Mouse (Mus musculus): ENCODE measurements around the gene Lrmda.

Lrmda gene

DNA sequence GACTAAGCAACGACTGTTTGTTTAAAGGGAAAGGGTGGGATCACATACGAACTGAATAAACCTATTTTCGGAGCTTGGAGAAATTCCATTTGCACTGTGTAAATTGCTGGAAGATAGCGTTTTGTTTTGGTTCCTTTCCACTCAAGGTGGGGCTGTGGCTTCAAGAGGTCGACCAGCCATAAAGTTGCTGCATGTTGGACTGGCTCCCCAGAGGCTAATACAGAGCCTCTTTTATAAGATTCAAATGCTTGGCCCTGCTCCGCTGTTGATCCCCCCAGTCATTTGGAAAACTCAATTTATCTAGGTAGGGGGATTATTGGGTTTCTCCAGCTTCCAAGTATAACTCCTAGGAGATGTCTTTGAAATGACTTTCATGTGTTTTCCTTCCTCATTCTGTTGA, 137.5 kb downstream of the Lrmda start:
- DNase-seq (ENCODE audit: low spot score): no peak

DNA sequence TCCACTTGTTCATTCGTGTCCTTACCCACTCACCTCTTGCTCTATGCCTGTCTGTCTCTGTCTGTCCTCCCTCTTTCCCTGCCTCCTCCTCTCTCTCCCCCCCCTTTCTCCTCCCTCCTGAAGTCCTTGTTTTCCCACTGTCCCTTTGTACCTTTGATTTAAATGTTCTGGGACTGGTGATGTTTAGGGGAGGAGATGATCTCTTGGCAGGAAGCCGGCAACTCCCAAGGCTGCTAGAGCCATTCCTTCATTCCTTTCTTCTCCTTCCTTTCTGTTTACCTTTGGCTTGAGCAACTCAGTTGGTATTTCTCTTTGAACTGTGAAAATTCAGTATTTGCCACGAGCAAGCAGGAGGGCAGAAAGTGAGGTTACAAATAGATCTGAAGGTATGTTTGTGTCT, 141.9 kb downstream of the Lrmda start:
- no peak for DNase-seq (ENCODE audit: low spot score)

DNA sequence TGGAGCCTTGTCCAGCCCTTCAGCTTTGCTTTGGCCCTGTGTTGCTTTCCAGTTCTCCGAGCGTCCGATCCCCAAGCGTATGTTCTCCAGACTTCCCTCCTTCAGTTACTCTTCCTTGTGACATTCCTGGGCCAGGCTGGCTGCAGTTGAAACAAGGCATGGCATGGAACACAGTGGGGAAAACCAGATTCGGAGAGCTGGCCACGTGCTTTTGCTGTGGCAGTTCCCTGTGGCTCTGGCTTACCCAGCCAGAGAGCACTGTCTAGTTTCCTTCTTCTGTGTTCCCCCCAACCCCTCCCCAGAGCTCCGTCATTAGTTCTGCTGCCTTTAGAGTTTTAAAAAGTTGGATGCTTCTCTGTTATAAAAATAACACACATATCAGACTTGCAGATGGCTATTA, 147.8 kb downstream of the Lrmda start:
- DNase-seq (ENCODE audit: low spot score): no peak

DNA sequence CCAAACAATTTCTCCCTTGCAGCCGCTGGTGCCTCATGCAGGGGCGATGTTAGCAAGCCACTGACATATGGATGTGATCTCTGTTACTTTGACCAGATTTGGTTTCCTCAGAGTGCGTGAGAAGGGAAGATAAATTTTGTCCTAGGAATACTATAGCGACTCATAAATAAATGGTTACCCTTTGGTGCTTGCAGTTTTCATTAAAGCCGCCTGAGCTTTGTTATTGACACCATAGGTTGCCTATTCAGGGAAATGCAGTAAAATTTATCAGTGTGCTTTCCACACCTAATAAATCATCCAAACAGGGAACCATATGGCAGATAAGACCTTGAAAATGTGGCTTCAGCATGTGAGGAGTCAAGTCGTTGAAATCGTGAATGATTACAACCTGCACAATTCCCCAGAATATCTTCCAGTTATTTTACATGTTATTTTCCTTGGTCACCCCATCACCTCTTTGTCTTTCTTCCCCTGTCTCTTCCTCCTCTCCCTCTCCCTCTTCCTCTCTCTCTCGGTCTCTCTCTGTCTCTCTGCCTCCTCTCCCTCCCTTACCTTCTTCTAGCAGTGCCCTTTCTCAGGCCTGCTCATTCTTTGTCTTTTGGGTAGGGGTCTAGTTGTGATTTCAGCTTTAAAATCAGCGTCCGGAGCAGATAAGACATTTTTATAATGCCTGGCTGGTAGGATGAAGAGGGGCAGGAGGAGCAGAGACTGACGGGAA, 148.7 kb downstream of the Lrmda start:
- DNase-seq (ENCODE audit: low spot score): no peak

DNA sequence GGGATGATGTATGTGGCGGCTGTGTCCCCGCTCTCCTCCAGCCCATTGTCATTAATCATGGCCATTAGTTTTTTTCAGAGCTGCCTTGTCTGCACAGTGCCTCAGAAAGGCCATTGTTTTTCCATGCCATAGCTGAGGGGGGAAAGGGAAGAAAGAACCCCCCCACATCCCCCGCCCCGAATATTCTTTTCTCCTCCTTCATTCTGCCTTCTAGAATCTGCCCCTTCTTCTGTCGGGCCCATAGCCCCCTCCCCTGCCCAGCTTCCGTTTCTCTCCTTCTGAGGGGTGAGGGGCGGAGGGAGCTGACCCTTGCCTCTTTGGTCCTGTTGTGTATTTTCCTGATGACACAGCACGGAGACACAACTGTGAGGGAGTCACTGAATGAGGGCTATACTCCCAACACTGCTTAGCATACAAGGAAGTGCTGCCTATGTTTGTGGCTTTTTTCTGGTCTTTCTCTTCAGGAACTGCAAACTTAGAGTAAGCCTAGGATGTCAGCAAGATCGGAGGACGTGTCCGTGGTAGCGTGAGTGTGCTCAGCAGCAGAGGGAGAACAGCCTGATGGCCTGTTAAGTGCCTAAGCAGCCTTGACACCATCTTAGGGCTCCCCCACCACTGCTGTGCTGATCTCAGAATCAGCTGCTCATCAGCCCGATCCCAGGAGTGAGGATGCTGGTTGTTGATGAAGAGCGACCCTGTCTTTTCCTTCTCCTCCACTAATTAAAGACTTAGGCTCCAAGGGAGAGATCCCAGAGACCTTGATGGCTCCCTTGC, 149.5 kb downstream of the Lrmda start:
- DNase-seq (ENCODE audit: low spot score): no peak

DNA sequence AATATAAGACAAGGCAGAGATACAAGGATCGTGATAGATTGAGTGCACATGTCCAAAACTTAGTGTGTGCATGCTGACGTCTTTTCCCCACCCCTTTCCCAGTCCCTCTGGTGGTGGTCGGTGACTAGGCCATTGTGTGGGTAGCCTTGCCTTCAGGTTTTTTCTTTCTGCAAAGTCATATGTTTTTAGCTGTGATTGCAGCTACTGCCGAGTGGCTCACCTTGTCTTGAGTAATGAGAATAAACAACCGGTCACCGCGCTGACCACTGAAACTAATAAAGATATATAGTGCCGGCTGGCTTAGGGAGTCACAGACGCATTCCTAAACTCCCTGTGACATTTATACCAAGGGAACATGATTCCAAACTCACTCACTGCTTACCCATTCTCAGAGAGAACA, 155.2 kb downstream of the Lrmda start:
- DNase-seq (ENCODE audit: low spot score): no peak

DNA sequence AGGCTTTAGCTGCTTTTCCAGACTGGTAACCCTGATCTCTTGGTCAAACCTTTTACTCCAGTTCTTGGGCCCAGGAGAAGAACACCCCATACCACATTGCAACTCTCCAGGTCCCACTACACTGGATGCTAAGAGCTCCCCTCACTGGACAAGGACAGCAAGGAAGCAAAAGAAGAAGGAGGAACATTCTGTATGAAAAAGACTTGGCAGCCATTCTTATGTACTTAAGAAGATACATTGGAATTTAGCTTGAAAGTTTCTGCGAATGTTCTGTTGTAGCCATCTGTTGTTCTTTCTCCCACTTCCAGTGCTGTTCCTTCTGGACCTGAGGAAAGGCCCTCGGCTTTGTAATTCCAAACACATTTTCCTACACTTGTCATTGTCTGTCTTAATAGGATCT, 160.2 kb downstream of the Lrmda start:
- DNase-seq (ENCODE audit: low spot score): no peak

DNA sequence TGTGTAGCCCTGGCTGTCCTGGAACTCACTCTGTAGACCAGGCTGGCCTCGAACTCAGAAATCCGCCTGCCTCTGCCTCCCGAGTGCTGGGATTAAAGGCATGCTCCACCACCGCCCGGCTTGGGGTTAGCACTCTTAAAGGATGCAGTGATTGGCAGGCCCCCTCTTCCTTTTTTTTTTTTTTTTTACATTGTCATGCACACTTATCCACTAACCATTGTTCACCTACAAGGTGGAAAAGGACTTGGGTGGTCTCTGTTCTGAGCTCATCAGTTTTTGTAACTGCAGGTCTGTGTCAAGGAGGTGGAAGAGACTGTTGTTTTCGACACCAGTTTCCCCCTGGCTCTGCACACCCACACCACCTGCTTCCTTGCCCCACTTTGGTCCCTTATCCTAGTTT, 162.0 kb downstream of the Lrmda start:
- no peak for DNase-seq (ENCODE audit: low spot score)

DNA sequence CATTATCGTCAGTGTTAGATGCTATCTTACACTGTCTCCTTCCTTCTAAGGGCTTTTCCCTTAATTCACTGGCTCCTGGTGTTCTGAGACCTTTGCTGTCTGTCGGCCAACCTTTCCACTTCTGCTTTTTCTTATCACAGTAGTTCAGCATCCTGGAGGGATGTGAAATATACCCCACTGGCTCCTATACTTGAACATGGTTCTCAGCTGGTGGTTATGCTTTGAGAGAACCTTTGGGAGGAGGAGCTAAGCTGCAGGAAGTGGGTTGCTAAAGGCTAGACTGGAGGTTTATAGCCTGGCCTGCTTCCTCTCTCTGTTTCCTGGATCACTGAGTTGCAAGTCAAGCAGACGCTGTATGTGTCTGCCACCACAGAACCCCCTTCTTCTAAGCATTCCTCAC, 163.7 kb downstream of the Lrmda start:
- DNase-seq (ENCODE audit: low spot score): no peak

DNA sequence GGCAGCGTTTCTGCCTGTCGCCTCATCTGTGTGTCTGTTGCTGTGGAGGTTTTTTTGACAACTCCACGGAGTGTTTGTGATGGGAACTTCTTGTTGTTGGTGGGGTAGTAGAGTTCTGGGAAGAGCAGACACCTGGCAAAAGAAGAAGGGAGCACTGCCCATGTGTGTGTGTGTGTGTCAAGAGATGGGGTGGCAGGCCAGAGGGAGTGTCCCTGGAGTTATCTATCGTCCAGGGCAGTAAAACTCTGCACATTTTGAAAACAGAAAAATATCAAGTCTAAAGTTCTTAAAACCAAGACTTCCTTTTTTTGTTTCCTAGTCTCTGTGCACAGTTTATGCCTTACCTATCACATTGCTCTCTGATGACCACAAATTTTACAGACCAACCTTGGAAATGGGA, 165.9 kb downstream of the Lrmda start:
- no peak for DNase-seq (ENCODE audit: low spot score)

DNA sequence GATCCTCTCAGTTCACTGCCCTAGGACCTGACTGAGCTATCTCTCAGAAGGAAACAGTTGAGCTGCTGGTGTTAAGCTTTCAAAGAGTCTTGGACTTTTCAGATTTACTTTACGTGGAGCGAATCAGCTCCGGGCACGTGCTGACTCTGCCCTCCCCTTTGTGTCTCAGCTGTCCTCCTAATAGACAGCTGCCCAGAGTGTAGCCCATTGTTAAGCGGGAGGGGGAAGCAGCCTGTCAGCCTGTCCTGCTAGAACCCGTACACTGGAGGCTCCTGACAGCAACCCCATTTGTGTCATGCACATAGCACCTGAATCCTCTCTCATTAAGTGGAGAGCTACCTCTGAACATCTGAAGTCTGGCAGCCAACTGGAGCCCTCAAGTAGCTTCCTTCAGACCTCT, 170.6 kb downstream of the Lrmda start:
- DNase-seq (ENCODE audit: low spot score): no peak

DNA sequence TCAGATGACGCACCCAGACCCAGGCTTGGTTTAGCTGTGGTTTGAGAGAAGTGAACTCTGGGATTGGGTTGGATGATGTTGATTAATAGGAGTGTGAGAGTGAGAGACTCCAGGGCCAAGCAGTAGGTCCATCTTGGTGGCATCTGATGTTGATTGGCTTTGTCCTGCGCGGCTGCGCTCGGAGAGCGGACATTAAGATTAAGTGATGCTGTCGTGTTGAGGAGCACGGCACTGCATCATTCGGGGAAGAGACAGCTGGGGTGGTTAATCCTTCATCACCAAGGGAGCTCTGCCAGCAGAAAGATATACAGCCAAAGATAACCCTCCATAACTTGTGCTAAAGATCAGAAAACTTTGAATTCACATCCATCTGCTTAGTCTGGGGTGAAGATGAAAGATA, 172.7 kb downstream of the Lrmda start:
- DNase-seq (ENCODE audit: low spot score): no peak

DNA sequence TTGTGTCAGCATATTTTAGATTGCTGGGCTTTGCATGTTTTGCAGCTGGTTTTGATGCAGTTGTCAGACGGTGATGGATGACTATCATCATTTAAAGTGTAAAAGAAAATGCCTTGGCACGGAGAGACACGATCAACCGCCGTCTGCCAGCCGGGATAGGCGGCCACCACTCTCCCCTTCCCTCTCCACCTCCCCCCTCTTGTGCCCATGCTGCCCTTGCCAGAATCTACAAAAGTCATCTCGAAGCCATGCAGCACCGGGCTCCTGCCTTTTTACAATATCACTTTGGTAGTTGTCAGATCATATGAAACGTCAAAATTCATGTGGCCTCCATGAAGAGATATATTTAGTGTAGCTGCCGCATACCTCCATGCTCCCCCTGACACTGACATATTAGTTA, 178.5 kb downstream of the Lrmda start:
- DNase-seq (ENCODE audit: low spot score): no peak

DNA sequence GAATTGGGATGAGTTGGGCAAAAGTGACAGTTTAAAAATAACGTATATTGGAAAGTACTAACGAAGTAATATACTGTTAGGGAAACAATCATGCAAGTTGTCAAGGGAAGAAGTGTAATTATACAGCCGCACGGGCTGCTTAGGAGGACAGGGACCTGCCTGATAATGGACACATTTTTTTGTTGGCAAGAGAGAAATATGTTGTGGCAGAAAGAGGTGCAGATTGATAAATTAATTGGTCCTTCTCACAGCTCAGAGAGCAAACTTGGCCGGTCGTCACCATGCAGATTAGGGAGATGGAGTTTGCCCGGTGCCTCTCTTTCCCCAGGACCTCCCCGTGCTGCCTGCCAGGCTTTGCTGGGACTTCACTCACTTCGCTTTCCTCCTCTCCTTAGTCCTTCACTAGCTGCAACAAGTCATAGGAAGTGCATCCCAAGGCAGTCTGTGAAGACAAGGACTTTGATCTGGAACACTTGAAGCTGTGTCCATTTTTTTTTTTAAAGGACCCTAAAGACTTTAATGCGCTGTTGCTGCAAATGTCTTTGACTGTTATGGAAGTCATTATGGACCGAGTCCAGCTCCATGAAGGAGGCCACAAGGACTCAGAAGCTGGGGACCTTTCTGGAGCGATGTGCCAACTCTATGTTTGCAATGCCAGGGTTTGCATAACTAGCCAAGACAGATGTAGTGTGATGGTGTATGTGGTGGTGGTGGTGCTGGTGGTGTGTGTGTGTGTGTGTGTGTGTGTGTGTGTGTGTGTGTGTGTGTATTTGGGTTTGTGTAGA, 179.3 kb downstream of the Lrmda start:
- no peak for DNase-seq (ENCODE audit: low spot score)

DNA sequence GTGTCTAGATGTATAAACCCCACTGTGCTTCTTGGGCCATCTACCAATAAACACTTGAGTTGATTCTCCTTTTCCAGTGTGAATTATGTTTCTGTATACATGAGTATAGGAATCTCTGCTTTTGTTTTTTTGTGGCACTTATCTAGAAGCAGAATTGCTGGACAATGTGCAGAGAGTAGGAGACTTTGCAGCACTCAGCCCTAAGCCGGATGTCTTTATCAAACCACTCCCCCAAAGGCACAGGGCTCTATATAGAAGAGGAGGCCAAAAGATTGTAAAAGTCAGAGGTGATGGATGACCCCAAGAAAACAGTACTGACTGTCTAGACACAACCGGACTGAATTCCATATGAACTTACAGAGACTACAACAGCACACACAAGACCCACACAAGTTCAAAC, 182.2 kb downstream of the Lrmda start:
- DNase-seq (ENCODE audit: low spot score): no peak

DNA sequence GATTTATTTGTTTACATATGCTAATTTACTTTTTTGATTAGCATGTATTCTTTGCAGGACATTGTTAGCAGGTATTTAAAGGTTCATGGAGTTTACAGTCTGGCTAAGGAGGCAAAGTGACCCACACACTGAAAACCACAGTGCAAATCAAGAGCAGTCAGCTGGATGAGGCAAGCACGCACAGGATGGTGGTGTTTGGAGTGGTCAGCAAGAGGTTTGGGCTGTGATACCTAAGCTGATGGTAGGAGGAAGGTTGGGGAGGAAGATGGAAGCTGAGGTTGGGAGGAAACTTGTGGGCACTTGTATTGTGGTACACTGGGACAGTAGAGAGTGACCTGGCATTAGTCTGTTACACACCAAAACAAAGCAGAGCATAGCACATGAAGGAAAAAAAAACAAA, 191.1 kb downstream of the Lrmda start:
- DNase-seq (ENCODE audit: low spot score): no peak

DNA sequence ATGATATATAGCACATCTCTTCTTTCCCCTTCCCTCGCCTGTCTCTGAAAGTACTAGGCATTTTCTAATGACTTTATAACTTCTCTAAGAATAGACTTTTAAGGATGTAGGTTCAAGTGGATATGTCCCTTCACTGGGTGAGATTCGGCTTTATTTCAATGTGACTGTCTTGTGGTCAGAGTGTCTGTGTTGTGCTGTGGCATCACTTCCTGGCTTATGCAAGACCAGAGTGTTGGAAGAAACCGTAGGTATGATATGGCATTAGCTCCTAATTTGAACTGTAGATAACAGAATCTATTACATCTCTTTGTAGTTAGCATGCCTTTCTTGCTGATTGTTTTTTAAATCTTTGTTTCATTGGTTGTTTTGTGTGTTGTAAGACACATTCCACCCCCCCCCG, 198.7 kb downstream of the Lrmda start:
- DNase-seq (ENCODE audit: low spot score): no peak

DNA sequence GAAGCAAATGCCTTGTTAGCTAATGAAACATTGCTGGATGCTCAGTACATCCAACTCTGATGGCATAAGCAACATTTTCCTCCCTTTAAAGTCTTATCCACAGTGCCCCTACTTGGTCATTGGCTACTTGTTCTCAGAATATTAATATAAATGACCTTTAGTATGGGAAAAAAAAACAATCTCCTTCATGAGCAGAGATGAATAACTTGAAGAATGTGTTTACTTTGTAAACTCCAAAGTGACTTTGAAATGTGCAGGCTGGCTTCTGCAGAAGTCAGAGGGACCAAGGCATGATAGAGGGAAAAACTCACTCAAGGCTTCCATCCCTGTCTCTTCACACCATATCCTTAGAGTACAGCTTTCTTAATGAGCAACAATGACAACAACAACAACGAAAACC, 202.5 kb downstream of the Lrmda start:
- no peak for DNase-seq (ENCODE audit: low spot score)

DNA sequence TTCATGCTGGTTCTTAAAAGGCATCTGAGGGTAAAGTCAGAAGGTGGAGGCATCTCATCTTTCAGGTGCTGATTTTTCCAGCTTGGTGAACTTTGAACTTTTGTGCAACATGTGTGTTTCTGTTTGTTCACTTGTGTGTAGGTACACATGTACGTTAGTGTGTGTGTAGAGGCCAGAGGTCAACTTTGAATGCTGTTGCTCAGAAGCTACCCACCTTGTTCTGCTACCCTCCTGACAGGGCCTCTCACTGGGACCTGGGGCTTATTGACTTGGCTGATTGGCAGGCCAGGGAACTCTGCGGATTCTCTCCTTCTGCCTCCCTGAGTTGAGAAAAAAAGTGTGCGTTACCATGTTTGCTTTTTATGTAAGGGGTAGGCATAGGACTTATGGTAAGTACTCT, 203.1 kb downstream of the Lrmda start:
- DNase-seq (ENCODE audit: low spot score): no peak

DNA sequence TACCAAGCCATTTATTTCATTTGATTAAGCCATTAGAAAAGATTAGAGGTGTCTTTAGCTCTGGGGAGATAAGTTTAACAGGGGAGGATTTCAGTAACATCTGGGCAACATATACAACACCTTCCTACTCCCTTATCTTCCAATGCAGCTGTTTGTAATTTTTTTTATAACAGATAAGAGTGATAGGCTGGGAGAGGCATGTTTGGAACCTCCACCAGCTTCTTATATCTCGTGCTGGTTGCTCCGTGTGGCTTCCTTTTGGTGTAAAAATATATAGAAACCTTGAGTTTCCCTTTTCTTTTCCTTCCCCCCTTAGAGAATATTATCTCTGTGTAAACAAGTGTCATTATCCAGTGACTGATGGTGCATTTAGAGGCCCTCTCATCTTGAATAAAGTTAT, 206.7 kb downstream of the Lrmda start:
- DNase-seq (ENCODE audit: low spot score): no peak

DNA sequence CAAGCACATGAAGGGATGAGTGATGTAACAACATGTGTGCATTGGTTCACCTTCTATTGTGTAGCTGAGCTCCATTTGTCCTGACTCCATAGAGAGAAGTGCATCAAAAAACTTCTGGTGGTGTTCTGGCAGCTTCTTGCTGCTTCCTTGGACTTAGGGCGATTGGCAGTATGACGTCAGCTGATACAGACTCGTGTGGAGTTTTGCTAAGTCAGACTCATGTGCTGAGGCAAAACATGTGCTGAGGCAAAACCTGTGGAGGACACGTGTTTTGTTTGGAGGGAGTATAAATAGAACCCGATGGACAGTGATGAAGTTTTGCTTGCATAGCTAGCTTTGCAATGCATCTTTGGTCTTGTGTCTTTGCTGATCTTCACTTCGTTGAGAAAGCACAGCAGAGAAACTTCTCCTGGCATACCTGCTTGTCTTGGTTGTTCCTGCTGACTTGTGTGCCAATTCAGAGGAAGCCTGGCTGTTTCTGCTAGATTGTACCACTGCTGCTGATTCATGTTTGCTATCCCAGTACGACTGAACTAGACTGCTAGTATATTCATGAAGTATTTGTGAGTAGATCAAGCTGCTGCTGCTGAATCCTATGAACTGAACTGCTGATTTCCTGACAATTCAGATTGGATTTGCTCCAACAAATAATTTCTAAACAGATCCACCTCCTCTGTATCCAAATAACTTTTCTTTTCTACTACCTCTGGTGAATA, 208.9 kb downstream of the Lrmda start:
- DNase-seq (ENCODE audit: low spot score): no peak

DNA sequence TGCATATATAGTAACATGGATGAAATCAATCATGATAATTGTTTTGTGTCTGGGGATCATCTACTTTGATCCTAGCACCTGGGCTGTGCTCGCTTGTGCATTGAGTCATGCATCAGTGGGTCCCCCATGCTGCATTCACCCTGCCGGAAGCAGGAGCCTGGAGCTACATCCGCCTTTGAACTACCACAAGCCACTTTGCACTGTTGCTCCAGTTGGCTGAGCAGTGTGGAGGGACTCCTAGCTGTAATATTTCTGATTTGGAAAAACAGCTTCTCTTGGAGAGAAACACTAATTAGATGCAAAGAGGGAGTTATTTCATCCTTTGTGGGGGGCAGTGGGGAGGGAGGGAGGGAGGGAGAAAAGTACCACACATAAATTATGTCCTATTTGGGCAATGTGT, 220.8 kb downstream of the Lrmda start:
- DNase-seq (ENCODE audit: low spot score): no peak

DNA sequence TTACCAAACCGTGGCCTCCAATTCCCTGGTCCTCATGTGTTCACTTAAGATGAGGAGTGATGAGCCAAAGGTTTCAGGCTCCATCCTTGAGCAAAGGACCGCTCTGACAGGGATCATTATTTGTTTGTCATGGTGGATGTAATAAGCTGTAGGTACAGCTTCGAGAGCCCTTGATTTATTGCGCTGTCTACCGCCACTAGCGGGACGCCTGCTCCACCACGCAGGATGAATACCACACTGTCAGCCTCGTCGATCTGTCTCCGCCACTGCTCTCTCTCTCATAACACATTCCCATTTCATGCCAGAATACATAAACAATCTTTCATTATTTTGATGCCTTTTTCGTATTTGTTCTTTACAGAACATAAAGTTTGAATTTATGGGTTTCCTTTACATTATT, 235.9 kb downstream of the Lrmda start:
- no peak for DNase-seq (ENCODE audit: low spot score)

Measured in spleen, adult 12 weeks (tissue).